Mouse (Mus musculus) liver, adult 10 weeks (tissue): ENCODE measurements around the gene Brs3. TPM values are rescaled to one million over a fixed set of nuclear protein-coding genes. Genes with fewer than 3 reads are reported as not detected.

Source experiments
- polyA plus RNA-seq: library from polyadenylated mRNA; stranded (reverse); fragments of 350-450 nt; fragmentation: Illumina TruSeq; extraction: RNeasy Lipid Tissue Mini Kit (QIAGEN cat#74804); gene quantifications from one replicate; pipeline ENCODE4 v1.2.3, GENCODE M21; 2014; ENCODE audit warnings: low read depth, low replicate concordance

Brs3 gene
- polyA plus RNA-seq: not detected

GRCm38 (mm10) chrX:57042774-57043173 is at the start of gene Brs3:
Brs3 (plus strand) TSS chrX:57043074.

GRCm38 (mm10) chrX:57053174-57053992 is 10.5 kb downstream of the Brs3 start, which contains the start of gene Htatsf1:
Htatsf1 (plus strand) TSS chrX:57053583.

GRCm38 (mm10) chrX:57087806-57088205 is 44.9 kb downstream of the Brs3 start, which contains the start of gene Vgll1:
Vgll1 (plus strand) TSS chrX:57088106.

Other genes with a start within 250 kb of the Brs3 start
- not detected for gene Map7d3, start 220.7 kb upstream of the Brs3 start, polyA plus RNA-seq
- not detected for gene Adgrg4, start 172.9 kb upstream of the Brs3 start, polyA plus RNA-seq
- 39.8 TPM for gene Htatsf1, start 10.5 kb downstream of the Brs3 start, polyA plus RNA-seq
- not detected for gene Vgll1, start 45.0 kb downstream of the Brs3 start, polyA plus RNA-seq
- gene Cd40lg, start 169.1 kb downstream of the Brs3 start, polyA plus RNA-seq: not detected